Mouse (Mus musculus) lung, embryonic 15.5 days (tissue): ENCODE data around the gene Zbtb32. TPM values are rescaled to one million over a fixed set of nuclear protein-coding genes. Genes with fewer than 3 reads are reported as not detected.
A peak's percentile ranks its signal among the peaks of the same experiment; 100 is the strongest.

Experiments used
- ATAC-seq: fragments of 200-750 bp; cut with Nextera tagmentation; 2 replicates; pipeline ENCODE4 v1.8.0; 2017; ENCODE audit warnings: moderate number of reproducible peaks, borderline replicate concordance; ENCODE audit not compliant: low FRiP score, low TSS enrichment; ENCODE audit errors: extremely low read depth
- H3K27ac ChIP-seq: fragments of 300-500 bp; sonication (generic); 2 replicates; pipeline ENCODE4 v1.5.1; 2015; ENCODE audit warnings: moderate library complexity, mild to moderate bottlenecking, inconsistent platforms
- H3K27me3 ChIP-seq: fragments of 300-500 bp; sonication (generic); 2 replicates; pipeline ENCODE4 v1.6.1; 2015; ENCODE audit warnings: inconsistent platforms
- H3K36me3 ChIP-seq: fragments of 300-500 bp; sonication (generic); 2 replicates; pipeline ENCODE4 v1.6.1; 2015; ENCODE audit warnings: inconsistent platforms
- H3K4me1 ChIP-seq: fragments of 300-500 bp; sonication (generic); 2 replicates; pipeline ENCODE4 v1.6.1; 2015; ENCODE audit warnings: inconsistent platforms
- H3K4me2 ChIP-seq: fragments of 300-500 bp; sonication (generic); 2 replicates; pipeline ENCODE4 v1.6.1; 2015; ENCODE audit warnings: inconsistent platforms, mild to moderate bottlenecking, moderate library complexity
- H3K4me3 ChIP-seq: fragments of 300-500 bp; sonication (generic); 2 replicates; pipeline ENCODE4 v1.5.1; 2015; ENCODE audit warnings: mild to moderate bottlenecking, inconsistent platforms
- H3K9ac ChIP-seq: fragments of 300-500 bp; sonication (generic); 2 replicates; pipeline ENCODE4 v1.6.1; 2015; ENCODE audit warnings: inconsistent platforms
- H3K9me3 ChIP-seq: fragments of 300-500 bp; sonication (generic); 2 replicates; pipeline ENCODE4 v1.6.1; 2016; ENCODE audit warnings: inconsistent platforms
- WGBS: fragments of 180-500 bp; shearing (Covaris S2); methylation state at CpG from one replicate; pipeline ENCODE4 v1.1.7; 2015; 5-methylcytosine and 5-hydroxymethylcytosine counted together
- polyA plus RNA-seq: library from polyadenylated mRNA; unstranded; fragments of >200 nt; fragmentation: Nextera tagmentation; extraction: Ambion mirVana; gene quantifications from 2 replicates; pipeline ENCODE4 v1.2.1, GENCODE M21; 2015

Gene Zbtb32
- polyA plus RNA-seq, 1 experiment from 2014 or later = 3.7 TPM

DNA sequence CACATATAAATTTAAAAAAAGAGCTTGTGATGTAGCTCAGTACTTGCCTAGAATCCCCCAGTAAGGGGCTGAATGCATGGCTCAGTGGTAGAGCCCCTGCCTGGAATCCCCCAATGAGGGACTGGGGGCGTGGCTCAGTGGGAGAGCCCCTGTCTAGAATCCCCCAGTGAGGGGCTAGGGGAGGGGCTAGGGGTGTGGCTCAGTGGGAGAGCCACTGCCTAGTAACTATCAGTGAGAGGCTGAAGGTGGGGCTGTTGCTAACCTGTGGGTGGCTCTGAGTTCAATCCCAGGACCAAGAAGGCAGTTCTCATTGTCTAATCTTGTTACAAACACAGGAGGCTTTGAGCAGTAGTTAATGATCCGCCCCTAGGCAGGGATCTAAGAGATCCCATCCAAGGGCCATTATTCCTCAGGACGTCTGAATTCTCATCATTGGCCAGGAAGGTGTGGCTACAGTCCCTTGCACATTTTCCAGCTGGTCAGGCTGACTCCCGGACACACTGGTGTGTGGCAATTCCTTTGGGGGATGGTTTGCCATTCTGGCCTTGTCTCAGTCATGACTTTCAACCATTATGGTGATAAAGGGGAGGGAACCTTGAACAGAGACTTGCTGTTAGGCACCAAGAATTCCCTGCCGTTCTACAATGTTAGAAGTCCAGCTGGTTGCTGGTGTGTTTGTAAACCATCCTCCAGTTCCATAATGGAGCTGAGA, 16.5 kb upstream of the Zbtb32 start:
- H3K27ac ChIP-seq = no peak overlapping the region
- no peaks in the 10 kb centered on the region for H3K27me3 ChIP-seq
- no peak overlapping the region for H3K9ac ChIP-seq
- H3K36me3 ChIP-seq = peaks cover 40% of the 10 kb centered on the region
- H3K9me3 ChIP-seq = no peaks in the 10 kb centered on the region
- H3K4me3 ChIP-seq = no peak overlapping the region
- WGBS = 52% methylated on average over 5 of the region's 5 CpGs
- no peak overlapping the region for H3K4me2 ChIP-seq
- ATAC-seq = no peak
- H3K4me1 ChIP-seq = no peaks in the 10 kb centered on the region

DNA sequence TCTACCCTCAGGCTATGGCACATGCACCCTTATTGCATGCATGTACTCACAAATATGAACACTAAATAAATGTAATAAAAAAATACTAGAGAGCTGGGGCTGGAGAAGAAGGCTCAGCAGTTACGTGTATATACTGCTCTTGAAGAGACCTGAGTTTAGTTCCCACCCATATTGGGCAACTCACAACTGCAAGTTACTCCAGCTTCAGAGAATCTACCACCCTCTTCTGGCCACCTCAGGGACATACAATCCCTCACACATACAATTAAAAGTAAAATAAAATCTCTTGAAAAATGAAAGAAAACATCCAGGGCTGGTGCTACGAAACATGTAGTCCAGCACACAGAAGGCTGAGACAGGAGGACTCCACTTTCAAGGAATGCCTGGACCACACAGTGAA, 15.7 kb upstream of the Zbtb32 start:
- H3K36me3 ChIP-seq = peaks cover 36% of the 10 kb centered on the region
- no peak overlapping the region for H3K4me3 ChIP-seq
- H3K9ac ChIP-seq = no peak overlapping the region
- H3K27me3 ChIP-seq = no peaks in the 10 kb centered on the region
- H3K4me2 ChIP-seq = no peak overlapping the region
- no peak overlapping the region for H3K27ac ChIP-seq
- 73% methylated on average over 2 of the region's 2 CpGs for WGBS
- H3K4me1 ChIP-seq = no peaks in the 10 kb centered on the region
- no peak for ATAC-seq
- no peaks in the 10 kb centered on the region for H3K9me3 ChIP-seq

DNA sequence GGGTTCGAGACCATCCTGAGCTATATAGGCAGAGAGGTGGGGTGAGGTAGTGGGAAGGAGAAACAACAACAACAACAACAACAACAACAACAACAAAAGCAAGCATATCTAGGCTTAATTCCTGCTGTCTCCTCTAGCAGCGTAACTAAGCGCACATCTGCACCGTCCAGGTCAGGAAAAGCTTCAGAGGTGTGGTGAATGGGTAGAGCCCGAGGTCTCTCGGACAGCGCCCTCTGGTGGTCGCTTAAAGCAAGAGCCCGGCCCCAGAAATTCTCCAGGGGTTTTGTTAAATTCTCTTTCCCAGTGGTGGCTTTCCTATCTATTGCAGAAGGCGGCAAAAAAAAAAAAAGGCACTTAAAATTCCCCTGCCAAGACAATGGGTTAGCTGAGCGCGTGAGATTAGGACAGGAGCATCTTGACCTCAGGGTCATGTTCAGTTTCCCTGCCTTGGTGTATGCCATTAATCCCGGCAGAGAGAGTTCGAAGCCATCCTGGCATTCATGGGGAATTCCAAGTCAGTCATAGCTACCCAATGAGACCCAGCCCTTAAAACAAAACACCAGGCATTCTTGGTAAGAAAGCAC, 14.9 kb upstream of the Zbtb32 start:
- WGBS = 22% methylated on average over 14 of the region's 14 CpGs
- no peaks in the 10 kb centered on the region for H3K9me3 ChIP-seq
- 0 out of 2 replicates have a peak, but pooled peaks have one; percentile 35 for ATAC-seq
- no peaks in the 10 kb centered on the region for H3K27me3 ChIP-seq
- H3K4me1 ChIP-seq = peaks cover under 1% of the 10 kb centered on the region
- H3K9ac ChIP-seq = no peak overlapping the region
- no peak overlapping the region for H3K27ac ChIP-seq
- no peak overlapping the region for H3K4me2 ChIP-seq
- no peak overlapping the region for H3K4me3 ChIP-seq
- H3K36me3 ChIP-seq = peaks cover 28% of the 10 kb centered on the region

DNA sequence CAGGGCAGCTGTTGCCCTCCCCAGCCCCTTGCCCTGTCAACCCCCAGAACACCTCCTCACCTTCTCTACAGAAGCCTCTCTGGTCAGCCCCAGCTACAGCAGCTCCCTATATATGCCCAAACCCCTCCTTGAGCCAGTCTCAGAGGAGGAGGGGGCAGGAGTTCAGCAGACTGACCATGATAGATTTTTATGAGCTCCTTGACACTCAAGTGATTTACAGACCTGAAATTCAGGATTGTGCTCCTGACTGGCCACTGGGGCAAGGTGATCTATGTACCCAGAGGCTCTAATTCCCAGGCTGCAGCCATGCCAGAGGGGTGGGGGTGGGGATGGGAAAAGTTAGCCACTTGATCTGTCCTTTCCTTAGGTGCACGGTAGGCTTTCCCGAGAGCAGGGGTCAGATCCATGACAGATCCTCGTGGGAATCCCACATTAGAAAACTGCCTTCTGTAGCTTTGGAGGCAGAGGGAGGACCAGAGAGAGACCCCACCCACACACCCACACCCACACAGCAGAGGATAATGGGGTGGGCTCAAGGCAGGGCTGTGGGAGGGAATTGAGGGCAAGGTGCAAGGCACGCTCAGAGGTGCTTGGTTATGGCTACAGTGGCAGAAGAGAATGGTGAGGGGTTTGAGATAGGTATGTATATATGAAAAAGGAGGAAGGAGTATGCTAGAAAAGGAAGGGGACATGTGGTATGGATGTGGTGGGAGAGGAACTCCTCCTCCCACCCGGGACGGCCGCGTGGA, 14.1 kb upstream of the Zbtb32 start, which contains the start of gene Upk1a:
TSS of gene Upk1a (minus strand) at position 194 of the 749 bp plus-strand sequence.
- H3K27me3 ChIP-seq = no peaks in the 10 kb centered on the region
- ATAC-seq = no peak
- no peak within 1 kb of the TSS for H3K4me3 ChIP-seq
- no peak within 1 kb of the TSS for H3K27ac ChIP-seq
- no peaks in the 10 kb centered on the region for H3K9me3 ChIP-seq
- H3K9ac ChIP-seq = no peak within 1 kb of the TSS
- 60% methylated on average over 8 of the region's 8 CpGs for WGBS
- peaks cover 8% of the 10 kb centered on the region for H3K4me1 ChIP-seq
- no peak within 1 kb of the TSS for H3K4me2 ChIP-seq
- H3K36me3 ChIP-seq = peaks cover 20% of the 10 kb centered on the region

DNA sequence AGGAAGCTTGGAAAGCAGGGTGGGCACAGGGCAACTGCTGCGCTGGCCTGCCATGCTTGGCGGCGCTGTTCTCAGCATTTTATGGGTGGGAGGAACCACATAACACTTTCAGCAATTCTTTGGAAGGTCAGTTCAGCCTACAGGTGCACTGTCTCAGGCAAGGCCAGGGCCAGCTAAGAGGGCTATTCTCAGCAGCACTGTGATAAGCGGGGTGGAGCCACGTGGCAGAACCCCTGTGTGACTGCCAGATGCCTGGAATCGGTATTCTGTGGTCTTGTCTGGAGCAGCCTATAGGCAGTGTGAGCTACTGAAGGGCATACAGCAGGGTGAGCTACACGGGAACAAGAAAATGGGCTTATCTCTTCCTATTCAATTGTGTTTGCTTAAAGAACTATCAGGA, 11.3 kb upstream of the Zbtb32 start:
- Histone ChIP-seq H3K9me3 (no peaks in the 10 kb centered on the region), H3K4me2 (no peak overlapping the region), H3K36me3 (no peaks in the 10 kb centered on the region), H3K4me1 (peaks cover 8% of the 10 kb centered on the region), H3K27ac (no peak overlapping the region), H3K4me3 (no peak overlapping the region), H3K27me3 (no peaks in the 10 kb centered on the region), H3K9ac (no peak overlapping the region)
- ATAC-seq = no peak
- 41% methylated on average over 7 of the region's 7 CpGs for WGBS

DNA sequence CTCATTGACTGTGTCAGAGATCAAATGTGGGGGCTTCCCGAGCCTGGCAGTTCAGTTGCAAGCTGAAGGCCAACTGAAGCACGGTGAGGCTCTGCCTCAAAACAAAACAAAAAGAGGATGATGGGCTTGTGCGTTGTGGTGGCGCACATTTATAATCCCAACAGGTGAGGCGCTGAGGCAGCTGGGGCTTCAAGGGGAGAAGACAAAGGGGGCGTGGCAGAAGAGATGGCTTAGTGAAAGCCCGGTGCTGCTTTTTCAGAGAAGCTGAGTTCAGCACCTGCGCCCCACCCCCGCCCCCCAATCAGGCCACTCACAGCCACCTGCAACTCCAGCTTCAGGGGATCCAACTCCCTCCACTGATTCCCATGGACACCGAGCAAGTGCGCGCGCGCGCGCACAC, 9.8 kb upstream of the Zbtb32 start:
- WGBS = 46% methylated on average over 16 of the region's 16 CpGs
- H3K9ac ChIP-seq = no peak overlapping the region
- ATAC-seq = no peak

DNA sequence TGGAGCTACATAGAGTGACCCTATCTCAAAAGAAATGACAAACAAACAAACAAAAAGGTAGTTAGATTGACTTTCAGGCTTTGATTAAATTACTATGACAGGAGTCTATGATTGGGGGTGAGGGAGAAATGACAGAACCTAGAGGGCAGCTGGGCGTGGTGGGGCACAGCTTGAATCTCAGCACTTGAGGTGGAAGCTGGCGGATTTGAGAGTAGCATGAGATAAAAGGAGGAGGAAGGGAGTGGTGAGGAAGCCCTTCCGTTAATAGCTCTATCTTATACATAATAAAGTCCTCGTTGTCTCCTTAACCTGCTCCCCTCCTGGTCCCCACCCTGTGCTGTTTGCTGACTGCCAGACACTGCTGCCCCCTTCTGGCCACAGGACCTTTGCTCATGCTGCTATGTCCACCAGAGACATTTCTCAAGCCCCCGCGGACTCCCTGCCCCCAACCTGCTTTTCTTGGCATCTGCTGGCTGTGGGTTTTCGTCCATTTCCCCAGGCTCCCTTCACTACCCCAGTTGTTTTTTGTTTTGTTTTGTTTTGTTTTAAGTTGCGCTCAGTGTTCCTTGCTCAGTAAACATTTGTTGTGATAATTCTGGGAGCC, 9.1 kb upstream of the Zbtb32 start:
- Histone ChIP-seq H3K9ac (no peak overlapping the region), H3K4me1 (peaks cover 15% of the 10 kb centered on the region), H3K27me3 (no peaks in the 10 kb centered on the region), H3K36me3 (no peaks in the 10 kb centered on the region), H3K27ac (no peak overlapping the region), H3K4me2 (no peak overlapping the region), H3K9me3 (no peaks in the 10 kb centered on the region), H3K4me3 (no peak overlapping the region)
- 19% methylated on average over 8 of the region's 8 CpGs for WGBS
- ATAC-seq = peak; percentile 55; the same call in 1 of the 2 replicates

More for the DNA sequence above, 9.8 kb upstream of the Zbtb32 start:
- Histone ChIP-seq H3K4me3 (no peak overlapping the region), H3K27ac (no peak overlapping the region), H3K36me3 (no peaks in the 10 kb centered on the region), H3K9me3 (no peaks in the 10 kb centered on the region), H3K4me1 (peaks cover 9% of the 10 kb centered on the region), H3K4me2 (no peak overlapping the region), H3K27me3 (no peaks in the 10 kb centered on the region)

DNA sequence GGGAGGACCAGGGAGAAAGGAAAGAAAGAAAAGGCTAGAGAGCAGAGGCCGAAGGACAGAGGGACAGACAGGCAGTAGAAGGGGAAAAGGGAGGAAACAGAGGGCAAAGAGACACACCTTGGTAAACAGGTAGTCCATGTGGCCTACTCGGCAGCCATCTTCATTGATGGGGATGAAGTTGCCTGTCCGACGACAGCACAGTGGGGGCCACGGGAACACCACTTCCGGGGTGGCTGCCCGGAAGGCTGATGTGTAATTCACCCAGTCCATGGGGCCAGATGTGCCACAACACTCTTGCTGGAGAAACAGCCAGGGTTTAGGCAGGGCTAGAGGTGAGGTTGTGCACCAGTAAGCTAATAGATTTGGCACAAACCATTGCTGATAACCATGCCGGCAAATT, 6.2 kb upstream of the Zbtb32 start:
- H3K27ac ChIP-seq = no peak overlapping the region
- 82% methylated on average over 8 of the region's 8 CpGs for WGBS
- no peaks in the 10 kb centered on the region for H3K27me3 ChIP-seq
- H3K36me3 ChIP-seq = no peaks in the 10 kb centered on the region
- H3K9ac ChIP-seq = no peak overlapping the region
- ATAC-seq = no peak
- H3K4me3 ChIP-seq = no peak overlapping the region
- H3K4me1 ChIP-seq = peaks cover 15% of the 10 kb centered on the region
- H3K4me2 ChIP-seq = no peak overlapping the region
- H3K9me3 ChIP-seq = no peaks in the 10 kb centered on the region

DNA sequence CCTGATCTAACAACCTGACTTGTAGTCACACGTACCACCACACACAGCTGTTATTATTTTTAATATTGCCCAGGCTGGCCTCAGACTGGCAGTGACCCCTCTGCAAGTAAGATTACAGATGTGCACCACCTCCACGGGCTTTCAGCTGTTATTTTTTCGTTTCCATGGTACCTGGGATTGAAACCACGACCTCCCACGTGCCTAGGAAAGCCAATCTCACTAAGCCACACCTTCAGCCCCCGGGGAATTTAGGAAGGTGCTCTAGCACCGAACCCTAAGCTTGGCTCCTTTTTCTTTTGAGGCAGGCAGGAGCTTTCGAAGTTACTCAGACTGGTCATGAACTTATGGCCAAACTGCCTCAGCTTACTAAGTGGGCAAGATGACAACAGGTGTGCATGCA, 5.7 kb upstream of the Zbtb32 start:
- no peak for ATAC-seq
- Histone ChIP-seq H3K27ac (peak overlapping the region; percentile 95; the same call in 1 of the 2 replicates), H3K4me3 (no peak overlapping the region), H3K4me2 (no peak overlapping the region), H3K4me1 (peaks cover 15% of the 10 kb centered on the region), H3K9me3 (no peaks in the 10 kb centered on the region), H3K36me3 (no peaks in the 10 kb centered on the region), H3K27me3 (no peaks in the 10 kb centered on the region), H3K9ac (no peak overlapping the region)
- WGBS = 46% methylated on average over 8 of the region's 8 CpGs

DNA sequence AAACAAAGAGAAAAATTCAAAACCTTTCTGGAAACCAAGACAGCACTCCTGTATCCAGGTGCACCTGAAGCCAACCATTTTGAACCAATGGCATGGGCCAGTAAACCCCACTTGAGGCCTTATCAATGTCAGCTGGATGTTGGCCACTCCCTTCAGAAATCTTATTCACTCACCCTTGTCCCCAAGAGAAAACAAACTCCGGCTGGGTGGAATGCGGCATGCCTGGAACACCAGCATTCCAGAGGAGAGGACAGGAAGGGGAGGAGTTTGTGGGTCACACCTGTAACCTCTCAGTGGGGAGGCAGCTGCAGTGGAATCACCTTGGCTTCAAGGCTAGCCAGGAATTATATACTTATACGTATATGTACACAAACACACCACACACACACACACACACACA, 3.9 kb upstream of the Zbtb32 start:
- H3K9me3 ChIP-seq = no peaks in the 10 kb centered on the region
- no peaks in the 10 kb centered on the region for H3K27me3 ChIP-seq
- no peak overlapping the region for H3K9ac ChIP-seq
- peaks cover 13% of the 10 kb centered on the region; the same call in 1 of the 2 replicates for H3K4me1 ChIP-seq
- 15% methylated on average over 3 of the region's 3 CpGs for WGBS
- H3K4me2 ChIP-seq = no peak overlapping the region
- H3K4me3 ChIP-seq = no peak overlapping the region
- peak overlapping the region; percentile 95 for H3K27ac ChIP-seq
- no peaks in the 10 kb centered on the region for H3K36me3 ChIP-seq
- ATAC-seq = peak; percentile 49

DNA sequence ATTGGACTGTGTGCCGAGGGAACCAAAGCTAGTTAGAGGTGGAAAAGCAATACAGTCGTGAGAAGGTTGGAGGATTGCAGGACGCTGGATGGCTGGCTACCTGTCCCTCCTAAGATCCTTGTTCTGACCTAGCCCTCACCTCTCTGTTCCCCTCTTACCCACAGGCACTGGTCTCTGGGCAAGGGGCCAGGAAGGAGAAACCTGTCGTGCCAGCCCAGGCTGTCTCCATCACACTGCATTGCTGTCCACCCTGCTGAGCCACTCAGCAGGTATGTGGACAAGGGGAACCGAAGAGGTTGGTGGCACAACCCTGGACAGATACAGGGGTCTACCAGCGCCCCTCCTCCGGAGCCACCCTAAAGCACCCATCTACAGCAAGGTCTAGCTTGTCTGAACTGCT, 1.9 kb upstream of the Zbtb32 start:
- WGBS = 48% methylated on average over 7 of the region's 7 CpGs
- ATAC-seq = peak; percentile 62
- Histone ChIP-seq H3K9me3 (no peaks in the 10 kb centered on the region), H3K9ac (no peak overlapping the region), H3K27me3 (no peaks in the 10 kb centered on the region), H3K4me1 (peaks cover 13% of the 10 kb centered on the region; the same call in 1 of the 2 replicates), H3K27ac (peak overlapping the region; percentile 95), H3K4me2 (peak overlapping the region; percentile 23), H3K4me3 (no peak overlapping the region), H3K36me3 (no peaks in the 10 kb centered on the region)
